Mouse (Mus musculus) neural tube, embryonic 10.5 days (tissue): ENCODE measurements around the gene 3110070M22Rik.
"Not testable (repeated sequence)": the region's sequence is repeated elsewhere in the genome, so short reads cannot be mapped to it uniquely, and the experiment has no call there.

Experiments
- DNase-seq: peaks from one replicate; pipeline ENCODE4 v3.0.0-alpha.2; 2017; ENCODE audit warnings: low spot score; ENCODE audit errors: extremely low spot score

Gene 3110070M22Rik

DNA sequence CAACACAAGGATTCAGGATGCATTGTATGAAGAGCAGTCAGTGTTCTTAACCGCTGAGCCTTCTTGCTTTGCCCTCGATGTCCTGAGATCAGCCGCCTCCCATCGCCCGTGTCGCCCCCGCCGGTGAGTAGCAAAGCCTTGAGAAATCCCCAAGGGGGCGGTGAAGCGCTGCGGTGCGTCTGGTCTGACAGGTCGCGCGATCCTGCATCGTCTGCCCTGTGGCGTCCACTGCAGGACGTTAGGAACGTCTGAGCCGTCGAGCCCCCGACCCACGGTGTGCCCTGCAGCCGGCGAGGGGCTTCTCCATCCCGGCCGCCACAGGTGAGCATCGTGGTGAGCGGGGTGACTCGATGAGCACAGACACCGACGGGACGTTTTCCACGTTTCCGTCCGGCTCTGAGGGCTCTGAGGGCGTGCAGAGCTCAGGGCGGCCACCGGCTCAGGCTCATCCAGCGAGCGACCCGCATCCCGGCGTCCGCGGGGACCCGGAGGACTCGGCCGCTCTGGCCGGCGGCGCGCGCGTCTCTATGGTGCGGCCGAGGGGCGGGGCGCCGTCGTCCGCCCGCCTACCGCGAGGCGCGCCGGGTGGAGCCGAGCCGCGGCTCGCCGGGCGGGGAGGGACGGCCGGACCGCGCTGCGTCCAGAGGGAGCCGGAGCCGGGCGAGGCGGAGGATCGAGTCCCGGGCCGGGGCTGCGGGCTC lies at the start of gene 3110070M22Rik, which contains the start of gene Tmem267:
3110070M22Rik (minus strand) TSS at position 504 of the 701 bp plus-strand sequence.
Tmem267 (plus strand) TSS at position 160 of the 701 bp plus-strand sequence.
- DNase-seq, result peak; percentile 74

DNA sequence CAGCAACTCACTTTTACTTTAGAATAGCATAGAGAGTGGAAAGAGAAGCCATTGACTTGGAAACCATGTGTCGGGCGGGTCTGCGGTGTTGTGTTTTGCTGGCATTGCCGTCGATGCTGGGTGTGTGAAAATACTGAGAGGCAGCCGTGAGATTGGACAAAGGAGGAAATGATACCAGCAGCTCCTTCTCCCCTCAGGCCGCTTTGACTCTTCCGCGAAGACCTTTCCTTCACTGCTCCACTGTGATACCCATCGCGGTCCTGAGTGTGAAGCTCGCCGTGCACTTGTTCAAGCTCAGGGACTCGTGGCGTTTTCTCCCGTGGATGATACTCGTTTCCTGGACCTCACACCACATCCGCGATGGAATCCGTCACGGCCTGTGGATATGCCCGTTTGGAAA lies 6.8 kb upstream of the 3110070M22Rik start:
- DNase-seq, result not testable (repeated sequence)

DNA sequence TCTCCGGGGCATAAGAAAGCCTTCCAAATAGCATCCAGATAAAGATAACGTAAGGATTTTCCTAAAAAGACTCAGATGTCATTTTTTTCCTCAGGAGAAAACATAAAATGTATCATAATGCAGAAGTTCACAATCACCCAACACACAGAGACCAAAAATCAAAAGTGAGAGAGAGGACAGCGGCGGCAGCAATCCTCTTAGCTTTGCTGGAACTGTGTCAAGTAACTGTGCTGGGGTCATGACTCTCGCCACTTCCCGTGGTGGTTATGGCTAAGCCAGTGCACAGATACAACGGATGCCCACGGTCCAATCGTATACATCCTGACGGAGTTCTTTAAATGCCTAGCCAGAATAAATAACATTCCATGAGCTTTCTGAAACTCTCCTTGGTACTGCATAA lies 3.9 kb upstream of the 3110070M22Rik start:
- not testable (repeated sequence) for DNase-seq

DNA sequence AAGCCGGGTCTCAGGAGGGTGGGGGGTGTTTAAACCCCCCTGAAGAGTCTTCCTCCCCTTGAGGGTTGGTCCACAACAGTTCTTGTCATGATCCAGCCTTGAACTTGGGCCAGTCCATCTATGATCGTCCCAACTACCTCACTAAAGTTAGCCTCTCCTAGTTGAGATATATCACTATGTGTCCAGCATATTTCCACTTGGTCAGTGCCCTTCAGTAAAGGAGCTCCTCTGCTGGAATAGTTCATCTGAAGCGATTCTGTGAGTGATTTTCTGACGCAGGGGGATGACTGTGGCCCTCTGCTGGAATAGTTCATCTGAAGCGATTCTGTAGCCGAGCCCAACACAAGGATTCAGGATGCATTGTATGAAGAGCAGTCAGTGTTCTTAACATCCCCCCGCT lies 829 bp downstream of the 3110070M22Rik start:
- DNase-seq, result no peak

DNA sequence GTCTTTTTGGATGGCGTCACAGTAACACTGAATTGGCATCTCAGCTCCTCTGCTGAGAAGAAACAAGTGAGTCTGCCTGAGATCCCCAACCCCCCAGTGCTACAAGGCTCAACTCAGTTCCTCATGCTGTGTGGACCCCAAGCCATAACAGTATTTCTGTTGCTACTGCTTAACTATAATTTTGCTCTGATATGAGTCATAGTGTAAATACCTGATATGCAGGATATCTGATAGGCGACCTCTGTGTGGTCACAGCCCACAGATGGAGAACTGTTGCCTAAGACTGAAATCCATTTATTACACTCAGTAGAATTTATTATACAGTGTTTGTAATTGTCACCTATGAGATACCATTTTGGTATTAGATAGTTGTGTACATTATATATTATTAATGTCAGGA lies 10.4 kb downstream of the 3110070M22Rik start:
- no peak for DNase-seq

DNA sequence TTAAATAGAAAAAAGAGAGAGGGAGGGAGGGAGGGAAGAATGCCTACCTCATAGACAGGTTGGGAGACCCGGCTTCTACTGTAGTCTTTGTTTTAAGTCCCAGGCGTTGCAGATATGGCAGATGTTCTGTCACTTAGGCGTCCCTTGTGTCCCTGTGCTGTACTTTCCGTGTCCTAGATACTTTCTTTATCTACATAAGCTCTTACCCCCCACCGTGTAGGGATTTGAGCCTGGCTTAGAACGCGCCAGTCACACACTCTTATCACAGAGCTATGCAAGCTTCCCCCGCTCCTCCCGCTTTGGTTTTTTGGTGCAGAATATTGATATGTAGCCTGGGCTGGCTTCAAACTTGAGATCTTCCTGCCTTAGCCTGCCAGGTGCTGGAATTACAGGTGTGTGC lies 11.6 kb downstream of the 3110070M22Rik start:
- DNase-seq, result no peak

DNA sequence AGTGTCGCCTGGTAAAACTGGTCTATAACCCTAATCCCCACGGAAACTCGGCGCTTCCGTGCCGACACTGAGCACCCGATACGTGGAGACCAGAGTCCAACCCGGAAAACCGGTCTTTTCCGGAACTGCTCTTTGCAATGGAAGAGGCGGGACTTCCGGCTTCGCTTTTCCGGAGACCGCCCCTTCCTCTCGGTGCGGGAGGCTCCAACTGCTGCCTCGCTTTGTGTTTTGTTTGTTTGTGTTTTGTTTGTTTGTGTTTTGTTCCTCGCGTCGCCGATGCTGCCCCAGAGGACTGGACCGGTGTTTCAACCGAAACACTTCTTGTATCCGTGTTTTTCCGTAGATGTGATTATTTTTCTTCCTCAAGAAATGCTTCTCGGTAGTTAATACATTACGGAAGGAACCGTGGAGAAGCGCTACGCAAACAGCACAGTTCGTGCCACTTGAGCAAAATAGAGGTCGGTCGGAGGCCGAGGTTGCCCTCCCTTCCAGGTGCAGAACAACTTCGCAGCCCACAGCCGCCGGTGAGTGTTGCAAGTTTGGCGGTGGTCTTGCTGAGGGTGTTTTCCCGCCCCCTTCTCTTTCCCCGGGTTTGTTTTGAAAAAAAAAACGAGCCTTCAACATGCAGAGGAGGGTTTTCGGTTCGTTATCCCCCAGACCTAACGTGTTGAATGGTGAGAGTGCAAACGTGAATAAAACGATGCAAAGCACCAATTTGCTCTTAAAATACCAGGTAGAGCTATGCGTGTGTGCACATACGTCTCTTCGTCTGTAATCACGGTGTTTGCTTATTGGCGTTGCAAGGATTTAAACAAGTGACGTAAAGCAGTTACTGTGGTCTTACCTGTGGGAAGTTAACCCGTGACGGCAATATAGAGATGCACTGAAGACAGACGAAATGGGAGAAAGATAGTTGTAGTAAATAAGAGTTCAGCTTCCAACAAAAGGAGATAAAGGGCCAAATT lies 25.3 kb downstream of the 3110070M22Rik start, which contains the start of gene 4833420G17Rik:
4833420G17Rik (plus strand) TSS at position 173 of the 965 bp plus-strand sequence.
- DNase-seq, result peak; percentile 85

DNA sequence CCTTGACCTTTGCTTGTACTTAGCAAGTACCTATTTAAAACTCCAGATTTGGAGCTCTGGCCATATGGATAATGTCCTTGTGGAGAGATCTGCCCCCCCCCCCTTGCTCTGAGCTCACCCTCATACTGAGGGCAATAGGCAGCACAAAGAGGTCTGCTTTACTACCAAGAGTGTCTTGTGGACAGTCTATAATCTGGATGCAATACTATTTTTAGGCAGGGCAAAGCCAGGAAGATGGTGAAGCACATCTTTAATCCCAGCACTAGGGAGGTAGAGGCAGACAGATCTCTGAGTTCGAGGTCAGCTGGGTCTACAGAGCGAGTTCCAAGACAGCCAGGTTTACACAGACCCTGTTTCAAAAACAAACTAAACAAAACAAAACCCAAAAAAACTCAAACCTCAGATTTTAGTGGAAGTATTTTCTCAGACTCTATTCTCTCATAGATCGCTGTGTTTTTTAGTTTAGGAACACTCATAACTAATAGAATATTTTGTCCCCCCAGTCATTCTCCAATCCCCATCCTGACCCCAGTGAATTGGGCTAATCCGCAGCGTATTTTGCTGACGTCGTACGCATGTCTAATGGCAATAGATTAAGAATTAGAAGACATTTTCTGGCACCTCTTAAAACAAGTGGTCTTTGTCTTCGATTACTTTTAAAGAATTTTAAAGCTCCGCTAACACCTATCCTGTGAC lies 26.1 kb downstream of the 3110070M22Rik start:
- DNase-seq, result peak; percentile 18

DNA sequence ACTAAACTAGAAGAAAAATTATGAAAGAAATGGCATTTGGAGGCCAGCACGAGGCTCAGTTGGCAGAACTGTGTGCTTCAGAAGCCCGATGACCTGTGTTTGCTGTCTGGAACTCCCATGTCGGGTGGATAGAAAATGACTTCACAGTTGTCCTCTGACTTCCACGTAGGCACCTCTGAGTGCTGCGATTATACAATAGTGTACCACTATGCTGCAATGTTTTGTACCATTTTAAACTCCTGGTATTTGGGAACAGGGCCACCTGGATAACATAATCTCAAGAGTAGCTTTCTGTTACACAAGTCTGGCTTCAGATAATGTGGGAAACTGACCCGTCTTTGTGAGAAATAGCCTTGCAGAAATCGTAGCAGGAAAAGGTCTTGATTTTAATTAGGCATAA lies 31.8 kb downstream of the 3110070M22Rik start:
- DNase-seq, result no peak

DNA sequence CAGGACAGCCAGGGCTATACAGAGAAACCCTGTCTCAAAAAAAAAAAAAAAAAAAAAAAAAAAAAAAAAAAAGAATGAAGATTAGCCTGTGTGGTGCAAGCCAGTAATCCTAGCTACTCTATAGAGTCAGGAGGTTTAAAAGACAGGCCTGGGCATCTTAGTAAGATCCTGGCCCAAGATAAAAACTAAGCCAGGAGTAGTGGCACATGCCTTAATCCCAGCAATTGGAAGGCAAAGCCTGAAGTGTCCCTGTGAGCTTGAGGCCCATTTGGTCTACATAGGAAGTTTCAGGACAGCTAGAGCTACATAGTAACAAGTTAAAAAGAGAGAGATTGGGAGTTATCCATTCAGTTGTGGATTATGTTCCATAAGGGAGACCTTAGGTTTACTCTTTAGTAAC lies 33.1 kb downstream of the 3110070M22Rik start:
- DNase-seq, result no peak

DNA sequence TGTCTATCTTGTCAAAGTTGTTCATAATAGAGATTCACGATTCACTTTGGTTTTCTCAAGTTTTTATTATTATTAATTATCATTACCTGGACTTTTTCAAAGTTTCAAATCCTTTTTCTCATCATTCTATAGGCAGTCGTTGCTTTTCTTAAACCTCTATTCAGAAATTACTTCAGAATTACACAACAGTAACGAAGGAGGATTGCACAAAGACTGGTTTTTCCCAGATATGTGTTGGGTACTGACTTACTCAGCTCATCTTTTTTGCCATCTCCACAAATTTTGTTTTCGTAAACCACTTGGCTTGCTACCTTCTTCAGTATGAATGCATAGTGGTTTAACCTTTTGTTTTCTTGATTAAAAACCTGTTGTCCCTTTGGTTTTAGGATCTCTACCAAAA lies 34.6 kb downstream of the 3110070M22Rik start:
- DNase-seq, result no peak

DNA sequence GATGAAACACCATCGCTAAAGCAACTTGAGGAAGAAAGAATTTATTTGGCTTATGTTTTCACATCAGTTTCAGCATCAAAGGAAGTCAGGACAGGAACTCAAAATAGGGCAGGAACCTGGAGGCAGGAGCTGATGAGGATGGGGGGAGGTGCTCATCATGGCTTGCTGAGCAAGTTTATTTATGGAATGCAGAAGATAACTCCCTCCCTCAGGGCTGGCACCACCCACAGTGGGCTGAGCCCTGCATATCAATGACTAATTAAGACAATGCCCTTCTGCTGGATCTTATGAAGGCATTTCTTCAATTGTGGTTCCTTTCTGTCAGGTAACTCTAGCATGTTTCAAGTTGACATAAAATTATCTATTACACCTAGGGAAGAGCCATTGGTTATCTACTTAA lies 45.9 kb downstream of the 3110070M22Rik start:
- DNase-seq, result no peak
